Mouse (Mus musculus): ENCODE measurements around the gene Cacna2d1. TPM values are rescaled to one million over a fixed set of nuclear protein-coding genes. Genes with fewer than 3 reads are reported as not detected.

Gene Cacna2d1
- polyA plus RNA-seq, 2 experiments = 0.20 to 0.22 TPM

- DNase-seq (ENCODE audit: low read depth in 3 of 3, low spot score in 3 of 3) (no peak), ATAC-seq (ENCODE audit: insufficient read depth) (no peak)
- Histone ChIP-seq H3K9me3 (ENCODE audit: control insufficient read depth, low read length) (no peaks in the 10 kb centered on the region), H3K4me1 (replicated peaks; ENCODE audit: control insufficient read depth in 2 of 2, insufficient read depth in 2 of 2, low read length in 1 of 2) (no peaks in the 10 kb centered on the region), H3K9ac (replicated peaks) (no peak overlapping the region), H3K4me2 (ENCODE audit: low read depth) (no peak overlapping the region), H3K4me3 (ENCODE audit: insufficient read depth in 1 of 2, low read depth in 2 of 2, low read length in 2 of 2) (no peak overlapping the region), H3K27me3 (ENCODE audit: control insufficient read depth, insufficient read depth, low read length) (no peaks in the 10 kb centered on the region), H3K36me3 (replicated peaks; ENCODE audit: control insufficient read depth, insufficient read depth, low read depth) (no peaks in the 10 kb centered on the region), H3K27ac (no peak overlapping the region)
- WGBS (ENCODE audit: insufficient replicate concordance) = 29% methylated on average over 2 of the region's 2 CpGs
- TF ChIP-seq EP300 (IDR thresholded peaks at IDR 0.05; ENCODE audit: low read depth) = no peak
- TF ChIP-seq CTCF (IDR thresholded peaks at IDR 0.05; ENCODE audit: low read depth) = no peak
Observed at GRCm38 (mm10) chr5:16199816-16200215, 265.3 kb downstream of the Cacna2d1 start.

- ATAC-seq (ENCODE audit: insufficient read depth) (no peak), DNase-seq (ENCODE audit: low read depth in 3 of 3, low spot score in 3 of 3) (no peak)
- Histone ChIP-seq H3K4me1 (replicated peaks; ENCODE audit: control insufficient read depth in 2 of 2, insufficient read depth in 2 of 2, low read length in 1 of 2) (no peaks in the 10 kb centered on the region), H3K27ac (no peak overlapping the region), H3K27me3 (ENCODE audit: control insufficient read depth, insufficient read depth, low read length) (no peaks in the 10 kb centered on the region), H3K36me3 (replicated peaks; ENCODE audit: control insufficient read depth, insufficient read depth, low read depth) (no peaks in the 10 kb centered on the region), H3K4me3 (ENCODE audit: insufficient read depth in 1 of 2, low read depth in 2 of 2, low read length in 2 of 2) (no peak overlapping the region), H3K4me2 (ENCODE audit: low read depth) (no peak overlapping the region), H3K9ac (replicated peaks) (no peak overlapping the region), H3K9me3 (ENCODE audit: control insufficient read depth, low read length) (no peaks in the 10 kb centered on the region)
- 50% methylated on average over 4 of the region's 4 CpGs for WGBS (ENCODE audit: insufficient replicate concordance)
- no peak for TF ChIP-seq EP300 (IDR thresholded peaks at IDR 0.05; ENCODE audit: low read depth)
- no peak for TF ChIP-seq CTCF (IDR thresholded peaks at IDR 0.05; ENCODE audit: low read depth)
Observed at GRCm38 (mm10) chr5:16221960-16222359, 287.5 kb downstream of the Cacna2d1 start.

- no peak for ATAC-seq (ENCODE audit: insufficient read depth)
- Histone ChIP-seq H3K9ac (replicated peaks) (no peak overlapping the region), H3K9me3 (ENCODE audit: control insufficient read depth, low read length) (no peaks in the 10 kb centered on the region), H3K4me3 (ENCODE audit: insufficient read depth in 1 of 2, low read depth in 2 of 2, low read length in 2 of 2) (no peak overlapping the region), H3K4me1 (replicated peaks; ENCODE audit: control insufficient read depth in 2 of 2, insufficient read depth in 2 of 2, low read length in 1 of 2) (no peaks in the 10 kb centered on the region), H3K4me2 (ENCODE audit: low read depth) (no peak overlapping the region), H3K27me3 (ENCODE audit: control insufficient read depth, insufficient read depth, low read length) (no peaks in the 10 kb centered on the region), H3K27ac (no peak overlapping the region), H3K36me3 (replicated peaks; ENCODE audit: control insufficient read depth, insufficient read depth, low read depth) (no peaks in the 10 kb centered on the region)
- DNase-seq (ENCODE audit: low read depth in 3 of 3, low spot score in 3 of 3) = no peak
- WGBS (ENCODE audit: insufficient replicate concordance) = 52% methylated on average over 2 of the region's 2 CpGs
- TF ChIP-seq EP300 (IDR thresholded peaks at IDR 0.05; ENCODE audit: low read depth) (no peak), CTCF (IDR thresholded peaks at IDR 0.05; ENCODE audit: low read depth) (no peak)
Observed at GRCm38 (mm10) chr5:16225359-16225758, 290.9 kb downstream of the Cacna2d1 start.

- TF ChIP-seq EP300 (IDR thresholded peaks at IDR 0.05; ENCODE audit: low read depth) = no peak
- TF ChIP-seq CTCF (IDR thresholded peaks at IDR 0.05; ENCODE audit: low read depth) = no peak
- 59% methylated on average over 3 of the region's 3 CpGs for WGBS (ENCODE audit: insufficient replicate concordance)
- no peak overlapping the region for H3K4me2 ChIP-seq (ENCODE audit: low read depth)
- DNase-seq (ENCODE audit: low read depth in 3 of 3, low spot score in 3 of 3) = no peak
- H3K9me3 ChIP-seq (ENCODE audit: control insufficient read depth, low read length) = no peaks in the 10 kb centered on the region
- ATAC-seq (ENCODE audit: insufficient read depth) = no peak
- H3K9ac ChIP-seq (replicated peaks) = no peak overlapping the region
- H3K4me3 ChIP-seq (ENCODE audit: insufficient read depth in 1 of 2, low read depth in 2 of 2, low read length in 2 of 2) = no peak overlapping the region
- no peak overlapping the region for H3K27ac ChIP-seq
- H3K36me3 ChIP-seq (replicated peaks; ENCODE audit: control insufficient read depth, insufficient read depth, low read depth) = no peaks in the 10 kb centered on the region
- no peaks in the 10 kb centered on the region for H3K4me1 ChIP-seq (replicated peaks; ENCODE audit: control insufficient read depth in 2 of 2, insufficient read depth in 2 of 2, low read length in 1 of 2)
- H3K27me3 ChIP-seq (ENCODE audit: control insufficient read depth, insufficient read depth, low read length) = no peaks in the 10 kb centered on the region
Observed at GRCm38 (mm10) chr5:16229384-16229783, 294.9 kb downstream of the Cacna2d1 start.

GRCm38 (mm10) chr5:16231477-16231876 is 297.0 kb downstream of the Cacna2d1 start:
- H3K9ac ChIP-seq (replicated peaks) = no peak overlapping the region
- no peaks in the 10 kb centered on the region for H3K36me3 ChIP-seq (replicated peaks; ENCODE audit: control insufficient read depth, insufficient read depth, low read depth)
- no peak for ATAC-seq (ENCODE audit: insufficient read depth)
- TF ChIP-seq CTCF (IDR thresholded peaks at IDR 0.05; ENCODE audit: low read depth) = no peak
- TF ChIP-seq EP300 (IDR thresholded peaks at IDR 0.05; ENCODE audit: low read depth) = no peak
- no peaks in the 10 kb centered on the region for H3K9me3 ChIP-seq (ENCODE audit: control insufficient read depth, low read length)
- WGBS (ENCODE audit: insufficient replicate concordance) = 71% methylated on average over 9 of the region's 9 CpGs
- DNase-seq (ENCODE audit: low read depth in 3 of 3, low spot score in 3 of 3) = no peak
- H3K4me3 ChIP-seq (ENCODE audit: insufficient read depth in 1 of 2, low read depth in 2 of 2, low read length in 2 of 2) = no peak overlapping the region
- no peak overlapping the region for H3K27ac ChIP-seq
- H3K4me2 ChIP-seq (ENCODE audit: low read depth) = no peak overlapping the region
- H3K4me1 ChIP-seq (replicated peaks; ENCODE audit: control insufficient read depth in 2 of 2, insufficient read depth in 2 of 2, low read length in 1 of 2) = no peaks in the 10 kb centered on the region
- H3K27me3 ChIP-seq (ENCODE audit: control insufficient read depth, insufficient read depth, low read length) = no peaks in the 10 kb centered on the region

Measured in liver, embryonic 14.5 days (tissue).